Mouse (Mus musculus) stomach, embryonic 16.5 days (tissue): Measurements from ENCODE around the gene Nbas. TPM values are rescaled to one million over a fixed set of nuclear protein-coding genes. Genes with fewer than 3 reads are reported as not detected.

Source experiments
- ATAC-seq: fragments of 200-750 bp; cut with Nextera tagmentation; 2 replicates; pipeline ENCODE4 v1.8.0; 2017; ENCODE audit warnings: moderate number of reproducible peaks, moderate TSS enrichment; ENCODE audit not compliant: insufficient read depth, low FRiP score
- H3K27ac ChIP-seq: fragments of 300-500 bp; sonication (generic); 2 replicates; pipeline ENCODE4 v1.5.1; 2014; ENCODE audit warnings: low read length
- H3K27me3 ChIP-seq: fragments of 300-500 bp; sonication (generic); 2 replicates; pipeline ENCODE4 v1.6.1; 2014; ENCODE audit warnings: low read length, control low read depth, mixed read lengths; ENCODE audit not compliant: control insufficient read depth, insufficient read depth
- H3K36me3 ChIP-seq: fragments of 300-500 bp; sonication (generic); 2 replicates; pipeline ENCODE4 v1.6.1; 2014; ENCODE audit warnings: low read length; ENCODE audit not compliant: control insufficient read depth, insufficient read depth
- H3K4me1 ChIP-seq: fragments of 300-500 bp; sonication (generic); 2 replicates; pipeline ENCODE4 v1.6.1; 2014; ENCODE audit warnings: low read length, control low read depth, mixed read lengths; ENCODE audit not compliant: control insufficient read depth, insufficient read depth
- H3K4me2 ChIP-seq: fragments of 300-500 bp; sonication (generic); 2 replicates; pipeline ENCODE4 v1.6.1; 2014; ENCODE audit warnings: low read depth, low read length, mixed read lengths
- H3K4me3 ChIP-seq: fragments of 300-500 bp; sonication (generic); replicated peaks from 2 replicates; pipeline ENCODE4 v1.5.1; 2014; ENCODE audit warnings: mild to moderate bottlenecking, low read length
- H3K9ac ChIP-seq: fragments of 300-500 bp; sonication (generic); 2 replicates; pipeline ENCODE4 v1.6.1; 2014; ENCODE audit warnings: low read length
- H3K9me3 ChIP-seq: fragments of 300-500 bp; sonication (generic); replicated peaks from 2 replicates; pipeline ENCODE4 v1.6.1; 2016; ENCODE audit warnings: low read length, control low read depth; ENCODE audit not compliant: control insufficient read depth
- WGBS: fragments of 180-500 bp; shearing (Covaris S2); extraction: QIAGEN DNeasy Blood & Tissue Kit; methylation state at CpG from one replicate; pipeline ENCODE4 v1.1.7; 2014; 5-methylcytosine and 5-hydroxymethylcytosine counted together
- polyA plus RNA-seq: library from polyadenylated mRNA; unstranded; fragments of >200 nt; fragmentation: Nextera tagmentation; extraction: Ambion mirVana; gene quantifications from 2 replicates; pipeline ENCODE4 v1.2.1, GENCODE M21; 2015

The Nbas gene
- polyA plus RNA-seq, 1 experiment from 2014 or later = 23.6 TPM

DNA sequence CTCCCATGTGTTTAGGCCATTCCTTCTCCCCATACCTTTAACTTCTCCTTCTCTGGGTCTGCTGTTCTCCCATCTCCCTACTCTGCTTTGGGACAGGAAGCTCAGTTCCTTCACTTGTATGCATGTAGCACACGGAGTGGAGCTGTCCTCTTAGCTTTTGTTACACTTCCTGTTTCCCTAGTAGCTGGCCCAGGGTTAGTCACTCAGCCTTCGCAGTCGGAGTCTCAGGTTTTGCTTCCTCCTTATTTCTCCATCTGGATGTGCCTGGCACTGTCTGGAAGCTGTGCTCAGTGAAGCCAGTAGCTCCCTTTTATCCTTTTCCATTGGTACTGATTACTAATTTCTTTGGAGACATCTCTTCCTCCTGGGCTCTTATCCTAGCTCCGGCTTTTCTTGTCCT is 89.9 kb downstream of the Nbas start:
- no peak overlapping the region for H3K4me2 ChIP-seq
- no peaks in the 10 kb centered on the region for H3K36me3 ChIP-seq
- H3K9ac ChIP-seq = no peak overlapping the region
- H3K4me1 ChIP-seq = 0 out of 2 replicates have a peak, but pooled peaks cover 4% of the 10 kb centered on the region
- H3K27ac ChIP-seq = no peak overlapping the region; the same call in 1 of the 2 replicates
- 73% methylated on average over 4 of the region's 4 CpGs for WGBS
- no peaks in the 10 kb centered on the region for H3K27me3 ChIP-seq
- no peak overlapping the region for H3K4me3 ChIP-seq
- ATAC-seq = no peak
- H3K9me3 ChIP-seq = no peaks in the 10 kb centered on the region

GRCm38 (mm10) chr12:13360183-13360811 is 91.4 kb downstream of the Nbas start:
- WGBS = 25% methylated on average over 7 of the region's 7 CpGs
- no peak for ATAC-seq
- no peak overlapping the region for H3K9ac ChIP-seq
- H3K36me3 ChIP-seq = no peaks in the 10 kb centered on the region
- 0 out of 2 replicates have a peak, but pooled peaks cover 4% of the 10 kb centered on the region for H3K4me1 ChIP-seq
- no peak overlapping the region for H3K4me2 ChIP-seq
- H3K27ac ChIP-seq = no peak overlapping the region
- no peak overlapping the region for H3K4me3 ChIP-seq
- no peaks in the 10 kb centered on the region for H3K9me3 ChIP-seq
- H3K27me3 ChIP-seq = no peaks in the 10 kb centered on the region

DNA sequence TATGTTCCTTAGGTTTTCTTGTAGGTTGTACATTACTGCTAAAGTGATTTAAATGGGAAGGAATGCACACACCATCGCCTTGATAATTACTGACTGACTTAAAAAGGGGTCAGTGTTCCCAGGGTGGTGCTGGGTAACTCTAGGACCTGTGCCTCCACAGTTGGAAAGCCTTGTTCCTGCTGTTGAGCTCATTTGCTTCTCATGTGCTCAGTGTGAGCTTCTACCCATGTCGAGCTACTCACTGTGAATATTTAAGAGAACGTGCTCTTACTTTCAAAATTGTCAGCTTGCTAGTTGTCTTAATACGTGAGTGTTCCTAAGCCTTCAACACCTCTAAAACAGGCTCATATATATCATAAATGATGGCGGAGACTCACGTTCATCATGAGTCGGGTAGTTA is 112.6 kb downstream of the Nbas start:
- H3K9ac ChIP-seq = no peak overlapping the region
- H3K4me1 ChIP-seq = no peaks in the 10 kb centered on the region
- no peak overlapping the region for H3K27ac ChIP-seq
- H3K9me3 ChIP-seq = no peaks in the 10 kb centered on the region
- H3K4me3 ChIP-seq = no peak overlapping the region
- H3K4me2 ChIP-seq = no peak overlapping the region
- no peaks in the 10 kb centered on the region; the same call in 1 of the 2 replicates for H3K36me3 ChIP-seq
- no peak for ATAC-seq
- no peaks in the 10 kb centered on the region for H3K27me3 ChIP-seq
- 92% methylated on average over 7 of the region's 7 CpGs for WGBS

DNA sequence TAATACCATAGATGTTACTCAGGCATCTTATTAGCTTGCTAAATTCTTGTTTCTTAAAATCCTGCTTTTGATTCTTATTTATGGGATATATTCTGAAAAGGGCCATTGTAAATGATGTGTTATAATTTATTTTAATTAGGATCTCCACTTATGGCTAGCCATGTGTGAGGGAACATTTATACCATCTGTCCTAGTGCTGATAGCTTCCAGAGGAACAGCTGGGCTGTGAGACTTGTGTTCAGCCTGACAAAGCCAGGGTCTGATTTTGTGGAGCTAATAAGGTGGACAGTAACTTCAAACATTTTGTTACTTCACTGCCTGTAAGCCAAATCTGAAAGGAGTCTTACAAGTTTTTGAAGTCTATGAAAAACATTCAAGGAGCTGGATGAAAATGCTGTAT is 113.1 kb downstream of the Nbas start:
- H3K27ac ChIP-seq = no peak overlapping the region
- ATAC-seq = no peak
- H3K9ac ChIP-seq = no peak overlapping the region
- no peak overlapping the region for H3K4me3 ChIP-seq
- no peaks in the 10 kb centered on the region; the same call in 1 of the 2 replicates for H3K36me3 ChIP-seq
- H3K4me1 ChIP-seq = no peaks in the 10 kb centered on the region
- H3K27me3 ChIP-seq = no peaks in the 10 kb centered on the region
- no peaks in the 10 kb centered on the region for H3K9me3 ChIP-seq
- no peak overlapping the region for H3K4me2 ChIP-seq

DNA sequence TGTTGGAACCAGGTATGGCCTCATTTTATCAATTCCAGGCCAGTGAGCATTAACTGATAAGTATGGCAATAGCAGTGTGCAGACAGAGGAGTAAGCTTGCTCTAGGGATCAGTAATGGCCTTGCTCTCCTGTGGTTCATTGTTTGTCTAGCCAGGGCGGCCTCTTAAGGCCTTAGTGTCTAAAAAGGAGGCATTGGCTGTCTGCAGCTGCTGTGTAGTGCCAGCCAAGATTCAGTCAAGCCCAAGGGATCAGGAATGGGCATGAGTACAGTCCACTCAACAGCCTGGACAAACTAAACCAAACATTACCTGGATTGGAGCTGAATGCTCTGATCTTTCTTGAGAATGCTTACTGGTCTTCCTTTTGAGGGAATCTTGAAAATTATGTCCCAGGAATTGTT is 120.7 kb downstream of the Nbas start:
- H3K9me3 ChIP-seq = no peaks in the 10 kb centered on the region
- 63% methylated on average over 1 of the region's 1 CpGs for WGBS

DNA sequence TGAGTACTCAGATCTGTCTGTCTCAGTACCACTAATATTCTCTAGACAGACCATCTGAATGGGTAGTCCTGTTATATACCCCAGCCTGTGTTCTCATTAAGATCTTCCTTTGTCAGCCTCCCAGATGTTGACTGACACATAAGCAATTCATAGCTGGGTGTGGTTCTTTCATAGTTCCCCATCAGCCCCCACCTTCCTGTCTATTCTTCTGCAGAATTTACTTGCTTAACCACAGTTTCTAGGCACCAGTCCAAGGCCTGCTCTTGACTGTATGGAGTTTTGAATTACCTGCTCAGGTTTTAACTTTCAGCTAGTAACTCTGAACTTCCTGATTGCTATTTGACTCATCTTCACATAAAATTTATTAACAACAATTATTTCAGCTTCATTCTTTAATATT is 141.3 kb downstream of the Nbas start:
- Histone ChIP-seq H3K4me2 (no peak overlapping the region), H3K4me1 (no peaks in the 10 kb centered on the region), H3K27ac (no peak overlapping the region), H3K4me3 (no peak overlapping the region), H3K9me3 (no peaks in the 10 kb centered on the region), H3K27me3 (no peaks in the 10 kb centered on the region), H3K36me3 (no peaks in the 10 kb centered on the region), H3K9ac (no peak overlapping the region)
- ATAC-seq = no peak

More for the DNA sequence above, 120.7 kb downstream of the Nbas start:
- no peak overlapping the region for H3K4me3 ChIP-seq
- no peaks in the 10 kb centered on the region for H3K4me1 ChIP-seq
- H3K27me3 ChIP-seq = no peaks in the 10 kb centered on the region
- H3K4me2 ChIP-seq = no peak overlapping the region
- H3K36me3 ChIP-seq = no peaks in the 10 kb centered on the region
- no peak overlapping the region for H3K27ac ChIP-seq
- ATAC-seq = no peak
- H3K9ac ChIP-seq = no peak overlapping the region

DNA sequence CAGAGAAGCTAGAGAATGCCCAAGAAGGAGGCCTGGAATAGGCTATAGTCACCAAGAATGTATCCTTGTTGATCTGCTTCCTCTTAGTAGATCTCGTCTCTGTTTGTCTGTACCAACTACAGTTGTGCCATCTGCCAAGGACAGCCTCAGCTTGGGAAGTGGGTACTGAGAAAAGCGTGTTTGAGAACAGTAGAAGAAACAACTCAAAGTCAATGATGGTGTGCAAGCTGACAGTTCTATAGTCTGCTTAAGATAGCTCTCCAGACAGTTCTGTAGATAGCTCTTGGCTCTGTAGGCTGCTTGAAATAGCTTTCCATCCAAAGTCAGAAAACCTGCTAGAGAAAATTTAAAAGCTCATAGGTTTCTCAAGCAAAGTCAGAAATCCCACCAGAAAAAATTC is 149.7 kb downstream of the Nbas start:
- H3K36me3 ChIP-seq = no peaks in the 10 kb centered on the region
- no peak overlapping the region for H3K4me3 ChIP-seq
- ATAC-seq = no peak
- H3K9me3 ChIP-seq = no peaks in the 10 kb centered on the region
- no peak overlapping the region for H3K9ac ChIP-seq
- no peaks in the 10 kb centered on the region for H3K27me3 ChIP-seq
- H3K4me1 ChIP-seq = no peaks in the 10 kb centered on the region
- WGBS = 90% methylated on average over 2 of the region's 2 CpGs
- no peak overlapping the region for H3K4me2 ChIP-seq
- no peak overlapping the region for H3K27ac ChIP-seq

- H3K9me3 ChIP-seq = no peaks in the 10 kb centered on the region
- no peak overlapping the region for H3K4me2 ChIP-seq
- no peak for ATAC-seq
- H3K4me1 ChIP-seq = no peaks in the 10 kb centered on the region
- H3K4me3 ChIP-seq = no peak overlapping the region
- peaks cover 9% of the 10 kb centered on the region for H3K36me3 ChIP-seq
- WGBS = 63% methylated on average over 1 of the region's 1 CpGs
- H3K27me3 ChIP-seq = no peaks in the 10 kb centered on the region
- H3K27ac ChIP-seq = no peak overlapping the region
- no peak overlapping the region for H3K9ac ChIP-seq
These were observed 161.3 kb downstream of the Nbas start for GRCm38 (mm10) chr12:13430219-13430618.

DNA sequence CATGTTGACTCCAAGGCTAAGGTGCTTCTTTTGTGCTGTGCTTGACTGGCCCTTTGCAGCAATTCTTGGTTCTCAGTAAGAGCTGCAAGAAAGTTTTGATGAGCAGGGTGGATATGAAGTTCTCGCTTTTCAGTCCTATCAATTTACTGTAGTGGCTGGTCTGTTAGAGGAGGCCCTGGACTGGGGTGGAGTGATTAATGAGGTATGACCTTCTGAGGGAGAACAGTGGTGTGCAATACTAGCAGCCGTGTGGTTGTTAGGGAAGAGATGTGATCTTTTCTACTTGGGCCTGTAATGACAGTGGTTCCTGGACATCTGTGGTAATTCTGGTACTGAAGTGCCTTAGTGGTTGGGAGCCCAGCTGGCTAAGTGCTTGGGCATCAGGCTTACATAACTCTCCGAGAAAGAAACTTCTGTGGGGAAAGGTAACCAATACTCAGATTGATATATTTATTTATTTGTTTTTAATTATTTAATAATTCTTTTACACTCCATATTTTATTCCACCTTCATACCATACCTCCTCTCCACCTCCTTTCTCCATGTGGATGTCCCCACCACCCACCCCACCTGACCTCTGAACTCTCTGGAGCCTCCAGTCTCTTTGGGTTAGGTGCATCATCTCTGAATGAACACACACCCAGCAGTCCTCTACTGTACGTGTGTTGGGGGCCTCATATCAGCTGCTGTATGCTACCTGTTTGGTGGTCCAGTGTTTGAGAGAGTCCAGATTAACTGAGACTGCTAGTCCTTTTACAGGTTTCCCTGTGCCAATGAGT is 175.9 kb downstream of the Nbas start:
- Histone ChIP-seq H3K4me2 (no peak overlapping the region), H3K4me3 (no peak overlapping the region), H3K9me3 (no peaks in the 10 kb centered on the region), H3K9ac (no peak overlapping the region), H3K27ac (no peak overlapping the region), H3K27me3 (no peaks in the 10 kb centered on the region), H3K4me1 (no peaks in the 10 kb centered on the region), H3K36me3 (no peaks in the 10 kb centered on the region)
- ATAC-seq = no peak
- WGBS = 67% methylated on average over 4 of the region's 4 CpGs
